Mouse (Mus musculus) cerebellum, adult 11-12 months (tissue): ENCODE results near the gene Armc3.

Experiments
- DNase-seq: peaks from one replicate; pipeline ENCODE4 v3.0.0; 2022

Gene Armc3

DNA sequence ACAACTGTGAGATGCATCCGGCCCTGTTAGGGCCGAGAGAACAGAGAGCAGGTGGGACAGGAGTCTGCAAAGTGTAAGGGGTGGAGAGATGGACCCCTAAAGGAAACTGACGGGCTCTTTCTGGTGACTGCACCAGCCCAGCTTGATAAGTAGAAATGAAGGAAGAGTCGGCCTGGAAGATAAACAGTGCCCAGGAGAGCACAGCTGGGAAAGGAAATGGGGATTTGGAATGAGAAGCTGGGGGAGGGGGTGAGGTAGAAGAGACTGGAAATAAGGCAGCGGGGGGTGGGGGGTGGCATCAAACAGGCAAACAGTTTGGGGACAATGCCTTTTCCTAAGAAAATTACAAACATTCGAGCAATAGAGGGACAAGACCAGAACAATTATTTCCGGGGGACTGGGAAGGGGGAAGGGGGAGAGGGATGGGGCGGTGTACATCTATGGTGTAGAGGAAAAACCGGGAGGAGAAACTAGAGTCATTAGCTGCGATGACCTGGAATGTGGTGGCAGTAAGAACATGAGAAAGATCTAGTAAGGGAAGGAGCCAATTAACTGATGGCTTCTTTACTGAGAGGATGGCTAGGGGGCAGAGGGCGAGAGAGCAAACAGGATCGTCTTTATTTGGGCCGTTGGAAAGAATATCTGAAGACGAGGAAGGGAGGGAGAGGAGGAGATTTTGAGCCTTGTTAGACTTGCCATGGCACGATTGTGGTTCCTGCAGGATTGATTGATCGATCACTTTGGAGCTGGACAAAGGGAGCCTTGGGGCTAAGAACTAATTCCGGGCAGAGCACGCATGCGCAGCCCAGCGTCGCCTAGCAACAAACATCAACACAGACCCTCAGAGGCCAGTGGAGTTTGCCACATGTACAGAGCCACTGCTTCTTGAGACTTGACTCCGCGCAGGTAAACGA, at the start of gene Armc3:
TSS of gene Armc3 (plus strand) at position 851 of the 914 bp plus-strand sequence.
- DNase-seq = peak; percentile 5

DNA sequence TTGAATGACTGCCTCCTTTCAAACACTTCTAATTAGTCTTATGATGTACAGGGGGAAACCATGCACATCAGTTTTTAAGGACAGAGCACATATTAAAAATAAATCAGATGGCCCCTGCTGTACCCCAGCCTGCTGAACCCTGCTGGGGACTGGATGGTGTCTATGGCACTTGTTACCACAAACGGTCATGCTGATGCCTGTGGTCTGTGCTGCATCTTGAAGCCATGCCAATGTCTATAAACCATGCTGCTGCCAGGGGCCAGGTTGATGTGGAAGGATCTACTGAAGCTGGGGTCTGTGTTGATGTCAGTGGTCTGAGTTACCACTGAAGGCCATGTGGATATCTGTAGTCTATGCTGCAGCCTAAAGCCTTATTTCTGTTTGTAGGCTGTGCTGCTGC, 46.4 kb upstream of the Armc3 start:
- no peak for DNase-seq

DNA sequence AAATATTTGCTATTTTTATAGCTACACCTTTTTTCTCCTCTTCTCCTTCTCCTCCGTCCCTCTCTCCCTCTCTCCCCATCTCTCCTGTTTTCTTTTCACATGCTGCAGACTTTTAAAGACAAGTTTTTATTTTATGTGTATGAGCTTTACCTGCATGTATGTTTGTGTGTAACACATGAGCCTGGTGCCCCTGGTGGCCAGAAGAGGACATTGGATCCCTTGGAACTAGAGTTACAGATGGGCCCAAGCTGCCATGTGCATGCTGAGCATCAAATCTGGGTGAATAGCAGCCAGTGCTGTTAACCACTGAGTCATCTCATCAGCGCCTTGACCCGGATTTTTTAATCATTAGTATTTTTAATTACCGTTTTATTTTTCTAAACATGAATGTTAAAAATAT, 42.9 kb upstream of the Armc3 start:
- no peak for DNase-seq

DNA sequence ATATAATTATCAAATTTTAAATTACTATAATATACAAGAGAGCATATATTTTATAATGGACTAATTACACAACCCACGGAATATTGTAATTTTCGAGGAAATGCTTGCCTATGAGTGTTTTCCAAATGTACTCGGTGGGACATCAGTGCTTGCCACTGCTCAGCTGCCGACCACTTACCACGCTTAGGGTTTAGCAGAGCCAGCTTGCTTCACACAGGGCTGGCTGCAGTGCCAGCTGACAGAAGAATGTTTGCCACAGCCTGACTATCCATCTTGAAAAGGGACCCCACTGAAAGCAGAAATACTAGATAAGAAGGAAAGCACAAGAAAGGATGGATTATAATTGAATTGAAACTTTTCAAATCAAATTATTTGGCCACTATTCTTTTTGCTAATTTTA, 39.6 kb upstream of the Armc3 start:
- no peak for DNase-seq

DNA sequence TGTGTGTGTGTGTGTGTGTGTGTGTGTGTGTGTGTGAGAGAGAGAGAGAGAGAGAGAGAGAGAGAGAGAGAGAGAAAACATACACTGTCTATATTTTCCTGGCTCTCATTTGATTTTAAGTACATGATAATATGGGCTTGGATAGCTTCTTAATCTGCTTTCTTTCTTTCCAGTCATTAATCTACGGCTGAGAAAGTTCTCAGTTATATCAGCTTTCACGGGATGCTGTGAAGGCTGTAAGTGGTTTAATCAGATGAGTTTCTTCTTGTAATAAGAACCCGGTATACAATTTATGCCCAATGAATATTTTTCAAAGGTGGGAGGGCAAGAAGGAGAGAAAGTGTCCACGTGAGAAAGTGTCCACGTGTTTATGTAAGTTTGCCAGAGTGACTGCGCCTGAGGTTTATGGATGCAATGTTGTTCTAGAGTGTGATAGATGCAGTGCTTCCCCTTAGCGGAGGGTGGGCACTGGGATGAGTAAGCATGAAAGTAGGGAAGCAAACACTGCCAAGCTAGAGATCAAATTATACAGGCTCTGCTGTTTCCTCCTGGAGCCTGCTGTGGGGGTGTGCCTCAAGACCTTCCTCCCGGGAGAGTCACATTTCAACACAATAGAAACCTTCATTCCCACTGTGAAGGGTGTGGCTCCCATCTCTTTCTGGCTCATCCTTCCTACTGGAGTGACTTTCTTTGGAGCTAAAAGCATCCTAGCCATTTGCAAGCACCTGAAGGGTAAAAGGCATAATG, 38.6 kb upstream of the Armc3 start:
- no peak for DNase-seq

DNA sequence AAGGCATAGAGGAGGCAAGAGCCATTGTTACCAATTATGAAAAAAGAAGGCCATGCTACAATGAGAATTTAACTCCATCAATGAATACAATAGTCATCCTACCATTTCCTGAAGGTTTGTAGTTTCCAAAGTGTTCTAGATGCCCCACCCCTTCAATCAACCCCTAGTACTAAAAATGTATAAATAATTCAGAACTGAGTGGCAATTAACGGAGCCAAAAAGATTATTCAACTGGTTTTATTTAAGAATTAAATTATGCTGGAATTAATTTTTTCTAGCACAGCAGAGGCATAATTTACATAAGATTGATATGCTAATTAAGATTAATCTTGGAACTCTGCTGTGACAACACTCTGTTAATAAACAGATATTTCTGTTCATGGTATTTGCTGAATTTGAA, 34.9 kb upstream of the Armc3 start:
- no peak for DNase-seq

DNA sequence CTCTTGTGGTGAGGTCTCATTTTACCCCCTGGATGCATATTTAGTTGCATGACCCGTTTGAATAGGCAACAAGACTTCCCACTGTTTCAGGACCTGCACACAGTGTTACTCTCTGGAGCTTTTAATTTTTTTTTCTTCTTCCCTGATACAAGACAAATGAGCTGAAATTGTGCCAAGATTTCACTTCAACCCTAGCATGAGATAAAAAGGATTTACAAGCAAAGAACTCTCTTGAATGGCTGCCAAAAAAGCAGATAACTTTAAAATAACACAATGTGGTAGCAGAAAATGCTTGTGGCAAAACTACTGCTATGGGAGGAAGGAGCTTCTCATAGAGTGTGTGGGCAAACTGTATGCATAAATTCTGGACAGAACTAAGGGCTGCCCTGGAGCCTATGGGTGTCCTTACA, 22.3 kb upstream of the Armc3 start:
- no peak for DNase-seq

DNA sequence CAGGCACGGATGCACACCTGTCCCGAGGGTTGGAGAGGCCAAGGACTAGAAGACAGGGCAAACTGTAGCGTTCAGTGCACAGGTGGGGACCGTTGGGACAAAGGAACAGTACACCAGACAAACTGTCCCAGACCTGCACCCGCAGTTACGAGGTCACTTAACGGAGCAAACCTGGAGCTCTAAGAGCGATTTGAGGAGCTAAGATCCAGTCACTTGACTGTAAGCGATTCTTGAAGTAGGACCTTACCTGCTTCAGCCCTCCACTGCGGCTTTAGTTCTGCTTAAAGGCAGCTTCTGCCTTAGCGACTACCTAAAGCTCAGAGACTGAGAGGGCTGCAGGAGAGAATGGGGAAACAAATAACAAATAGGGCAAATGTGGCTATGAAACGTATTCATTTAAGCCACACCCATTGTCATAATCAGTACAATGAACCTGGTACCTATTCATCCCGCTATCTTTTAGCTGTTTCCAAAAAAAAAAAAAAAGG, 308 bp downstream of the Armc3 start:
- DNase-seq = no peak

DNA sequence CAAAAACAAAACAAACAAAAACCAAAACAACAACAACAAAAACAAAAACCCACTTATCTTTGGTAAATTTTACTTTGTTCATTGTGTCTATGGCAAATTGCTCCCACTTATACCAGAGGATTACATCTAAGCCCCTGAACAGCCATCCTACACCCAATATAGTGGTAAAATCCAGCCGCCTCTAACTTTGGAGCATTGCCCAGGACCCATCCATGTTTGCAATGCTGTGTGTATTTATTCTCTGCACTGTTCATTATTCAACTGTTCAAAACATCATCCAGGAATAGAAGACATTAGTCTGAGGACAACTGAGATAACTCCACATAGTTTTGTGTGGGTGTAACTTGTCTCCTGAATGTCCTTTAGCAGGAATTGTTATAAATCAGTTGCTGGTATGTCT, 1.0 kb downstream of the Armc3 start:
- no peak for DNase-seq

DNA sequence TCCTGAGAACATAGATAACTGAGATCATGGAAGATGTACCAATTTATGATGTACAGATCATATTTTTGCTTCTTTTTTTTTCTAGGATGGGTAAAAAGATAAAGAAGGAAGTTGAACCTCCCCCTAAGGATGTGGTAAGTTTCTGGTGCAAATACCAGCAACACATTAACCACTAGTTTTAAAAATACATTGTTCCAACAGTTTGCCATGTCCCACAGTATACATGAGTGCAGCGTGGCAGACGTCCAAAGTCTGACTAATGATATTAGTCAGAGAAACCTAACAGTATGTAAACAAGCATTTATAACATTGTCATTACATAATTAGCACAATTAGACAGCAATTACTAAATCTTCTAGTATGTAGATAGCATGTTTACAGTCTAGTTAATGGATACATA, 2.6 kb downstream of the Armc3 start:
- no peak for DNase-seq

DNA sequence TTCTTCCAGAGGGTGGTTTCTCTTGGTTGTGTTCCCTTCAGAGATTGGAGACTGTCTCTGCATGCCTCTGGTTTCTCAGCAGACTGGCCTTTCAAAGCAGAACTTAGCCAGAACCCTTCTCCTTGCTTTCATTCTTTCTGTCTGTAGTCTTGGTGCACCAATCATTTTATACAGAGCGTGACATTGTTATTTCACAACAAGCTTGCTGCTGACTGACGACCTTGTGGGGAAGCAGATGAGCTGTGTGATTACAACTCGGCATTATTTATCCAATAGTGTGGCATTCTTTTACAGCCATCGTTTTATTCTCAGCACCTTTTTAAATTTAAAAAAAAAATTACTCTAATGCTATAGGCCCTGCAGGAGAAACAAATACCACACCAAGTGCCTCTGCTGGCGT, 35.2 kb downstream of the Armc3 start:
- no peak for DNase-seq

DNA sequence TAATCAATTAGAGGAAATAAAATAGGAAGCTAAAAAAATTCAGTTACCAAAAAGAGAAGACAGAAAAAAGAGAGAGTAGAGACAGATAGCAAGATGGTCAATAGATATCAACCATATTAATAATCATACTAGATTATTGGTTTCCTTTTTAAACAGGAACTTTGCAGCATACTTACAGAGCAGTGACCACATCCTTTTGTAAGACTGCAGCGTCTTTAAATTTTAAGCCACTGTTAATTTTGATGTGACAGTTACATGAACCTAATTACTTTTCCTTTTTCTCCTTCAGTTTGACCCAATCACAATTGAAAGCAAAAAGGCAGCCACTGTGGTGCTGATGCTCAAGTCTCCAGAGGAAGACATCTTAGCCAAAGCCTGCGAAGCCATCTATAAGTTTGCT, 36.1 kb downstream of the Armc3 start:
- no peak for DNase-seq

DNA sequence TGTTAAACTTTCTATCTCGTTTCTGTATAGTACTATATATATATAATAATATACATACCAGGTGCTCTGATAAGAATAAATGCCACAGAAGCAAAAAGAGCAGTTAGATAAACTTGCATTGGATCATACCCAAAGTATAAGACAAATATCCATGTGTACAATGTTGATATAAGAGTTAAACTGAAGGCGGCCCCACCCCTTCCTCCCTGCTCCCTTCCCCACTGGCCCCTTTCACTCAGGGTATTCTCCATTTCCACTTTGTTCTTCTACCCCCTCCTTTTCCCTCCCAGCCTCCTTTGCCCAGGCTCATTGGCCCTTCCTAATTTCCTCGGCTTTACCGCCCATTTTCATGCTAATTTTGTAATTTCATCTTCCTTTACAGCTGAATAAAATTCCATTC, 36.5 kb downstream of the Armc3 start:
- DNase-seq = no peak

DNA sequence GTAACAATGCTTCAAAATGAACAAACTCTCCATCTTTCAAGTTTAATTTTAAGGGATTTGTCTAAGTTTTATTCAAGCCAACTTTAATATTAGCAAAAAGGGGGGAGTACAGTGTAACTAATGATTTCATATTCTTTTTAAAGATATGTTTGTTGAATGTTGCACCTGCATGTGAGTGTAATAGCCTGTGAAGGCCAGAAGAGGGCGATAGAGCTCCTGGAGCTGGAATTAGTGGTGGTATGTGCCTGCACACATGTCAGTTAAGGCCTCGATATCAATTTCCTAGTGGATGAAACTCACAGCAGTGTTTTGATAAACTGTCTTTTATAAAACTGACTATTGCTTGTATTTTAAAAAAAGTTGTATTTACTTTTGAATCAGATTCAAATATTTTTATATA, 39.7 kb downstream of the Armc3 start:
- DNase-seq = no peak

DNA sequence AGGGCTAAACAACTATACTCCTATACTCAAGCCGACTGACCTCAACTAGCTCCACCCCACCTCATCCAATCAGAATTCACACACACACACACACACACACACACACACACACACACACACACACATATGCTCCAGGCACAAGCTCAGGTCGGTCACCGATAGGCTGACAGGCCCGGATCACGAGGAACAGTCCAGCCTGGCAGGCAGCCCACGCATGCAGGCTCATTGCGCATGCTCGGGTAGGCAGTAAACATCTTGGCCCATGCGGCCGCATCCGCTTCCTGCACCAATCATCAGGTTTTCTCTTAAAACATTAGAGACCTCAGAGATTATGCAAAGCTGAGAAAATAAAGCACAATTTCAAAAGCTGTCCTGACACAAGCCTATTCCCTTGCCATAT, 50.5 kb downstream of the Armc3 start:
- DNase-seq = no peak

DNA sequence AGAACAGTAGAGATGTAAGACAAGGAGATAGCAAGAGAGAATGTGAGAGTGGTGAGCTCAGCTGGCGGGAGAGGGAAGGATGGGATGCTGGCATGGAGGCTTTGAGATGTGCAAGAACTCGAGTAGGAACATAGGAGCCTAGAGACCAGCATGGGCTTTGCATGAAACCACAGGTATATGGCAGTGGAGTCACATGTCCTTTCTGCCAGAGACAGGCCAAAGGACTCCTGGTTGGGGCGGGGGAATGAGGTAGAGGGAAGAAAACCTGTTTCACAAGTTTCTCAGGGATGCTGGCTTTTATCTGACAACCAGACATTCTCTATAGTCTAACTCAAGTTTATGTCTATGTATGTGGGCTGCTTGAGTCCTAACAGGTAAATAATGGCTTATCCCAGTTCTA, 55.9 kb downstream of the Armc3 start:
- DNase-seq = no peak

DNA sequence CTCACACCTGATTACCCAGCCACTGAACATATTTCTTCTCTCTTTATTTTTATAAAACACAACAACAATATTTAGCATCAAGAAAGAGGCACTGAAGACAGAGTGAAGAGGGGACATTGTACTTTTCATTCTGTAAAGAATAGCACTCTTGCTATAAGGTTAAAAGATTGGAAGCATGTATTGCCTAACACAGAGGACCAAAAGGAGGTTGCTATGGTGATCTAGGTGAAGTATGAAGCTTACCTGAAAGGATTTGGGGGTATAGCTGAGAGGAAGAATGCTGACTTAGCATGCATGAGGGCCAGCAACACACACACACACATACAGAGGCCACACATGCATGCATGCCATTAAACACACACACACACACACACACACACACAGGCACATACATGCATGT, 58.2 kb downstream of the Armc3 start:
- no peak for DNase-seq

DNA sequence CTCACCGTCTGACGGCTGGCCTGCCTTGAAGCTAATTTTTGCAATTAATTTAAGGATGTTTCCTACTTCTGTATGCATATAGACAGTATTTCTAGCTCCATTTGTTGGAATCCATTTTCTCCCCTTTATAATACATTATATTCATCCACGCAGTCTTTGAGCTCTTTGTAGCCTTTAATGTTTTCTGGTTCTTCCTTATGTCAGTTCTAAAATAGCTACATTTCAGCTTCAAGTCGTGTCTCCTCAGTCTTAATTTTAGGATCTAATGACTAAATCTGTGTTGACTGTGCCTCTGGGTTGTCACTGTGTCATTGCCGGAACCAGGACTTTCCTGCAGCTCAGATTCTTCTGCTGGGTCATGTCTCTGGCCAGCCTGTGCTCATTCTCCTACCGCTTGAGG, 61.3 kb downstream of the Armc3 start:
- no peak for DNase-seq

DNA sequence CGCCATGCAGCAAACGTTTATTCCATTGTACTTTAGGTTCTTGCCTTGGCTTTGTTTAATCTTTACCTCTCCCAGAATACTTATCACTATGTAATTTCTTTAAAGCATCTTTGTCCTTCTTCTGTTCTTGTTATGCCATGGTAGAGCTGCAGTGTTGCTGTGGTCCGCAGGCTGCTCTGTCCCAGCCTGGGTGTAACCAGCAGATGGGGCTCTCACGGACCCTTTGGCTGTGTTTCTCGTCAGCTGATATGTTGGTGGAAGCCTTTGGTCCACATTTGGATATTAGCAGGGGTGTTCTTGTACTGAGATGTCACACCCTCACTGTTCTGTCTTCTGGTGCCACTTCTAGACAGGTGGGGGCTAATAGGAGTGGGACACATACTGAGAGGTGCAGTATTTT, 64.3 kb downstream of the Armc3 start:
- no peak for DNase-seq

DNA sequence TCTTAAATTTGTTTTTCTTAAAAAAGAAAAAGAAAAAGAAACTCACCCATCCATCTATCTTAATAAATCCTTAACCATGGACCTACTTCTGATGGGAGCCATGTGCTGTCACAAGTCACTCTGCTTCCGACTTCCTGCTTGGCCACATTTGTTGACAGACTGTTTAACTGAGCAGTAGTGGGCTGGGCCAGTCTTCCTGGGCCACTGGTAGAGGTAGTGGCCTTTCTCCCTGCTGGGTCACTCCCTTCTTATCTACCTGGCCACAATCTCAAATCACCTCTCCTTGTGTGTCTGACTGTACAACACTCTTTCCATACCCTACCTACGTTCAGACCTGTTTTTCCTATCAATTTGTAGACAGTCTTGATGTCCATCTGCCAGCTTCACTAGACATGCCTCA, 66.7 kb downstream of the Armc3 start:
- DNase-seq = no peak

DNA sequence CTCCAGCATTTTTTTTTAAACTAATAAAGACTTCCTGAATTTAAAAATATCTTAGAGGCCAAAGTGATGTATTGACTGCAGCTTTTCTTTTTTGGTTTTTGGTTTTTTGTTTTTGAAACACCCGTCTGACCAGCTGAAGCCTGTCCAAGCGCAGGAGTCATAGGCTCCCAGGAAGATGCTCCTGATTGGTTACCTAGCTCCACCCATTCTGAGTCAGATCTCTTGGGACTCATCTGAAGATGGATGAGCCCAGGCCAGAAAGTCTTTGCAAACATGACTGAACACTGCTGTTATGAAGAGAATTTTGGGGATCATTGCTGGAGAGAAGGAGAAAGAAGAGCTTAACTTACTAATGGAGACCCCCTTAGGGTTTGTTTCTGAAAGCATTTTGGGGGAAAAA, 68.3 kb downstream of the Armc3 start:
- DNase-seq = no peak

DNA sequence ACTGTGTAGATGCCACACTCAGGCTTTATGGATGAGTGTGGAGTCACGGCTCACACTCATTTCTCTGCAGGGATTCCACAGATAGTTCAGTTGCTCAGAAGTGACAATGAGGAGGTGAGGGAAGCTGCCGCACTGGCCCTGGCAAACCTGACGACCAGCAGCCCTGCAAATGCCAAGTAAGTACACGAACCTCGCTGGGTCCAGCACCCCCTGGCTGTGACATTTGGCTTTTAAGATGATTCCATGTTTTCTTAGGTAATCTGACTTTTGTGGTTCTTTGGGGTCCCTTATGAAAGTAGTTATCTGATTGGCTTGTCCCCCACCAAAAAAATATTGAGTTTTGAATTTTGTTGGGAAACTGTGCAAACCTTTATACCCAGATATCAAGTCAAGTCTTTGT, 70.9 kb downstream of the Armc3 start:
- DNase-seq = no peak

DNA sequence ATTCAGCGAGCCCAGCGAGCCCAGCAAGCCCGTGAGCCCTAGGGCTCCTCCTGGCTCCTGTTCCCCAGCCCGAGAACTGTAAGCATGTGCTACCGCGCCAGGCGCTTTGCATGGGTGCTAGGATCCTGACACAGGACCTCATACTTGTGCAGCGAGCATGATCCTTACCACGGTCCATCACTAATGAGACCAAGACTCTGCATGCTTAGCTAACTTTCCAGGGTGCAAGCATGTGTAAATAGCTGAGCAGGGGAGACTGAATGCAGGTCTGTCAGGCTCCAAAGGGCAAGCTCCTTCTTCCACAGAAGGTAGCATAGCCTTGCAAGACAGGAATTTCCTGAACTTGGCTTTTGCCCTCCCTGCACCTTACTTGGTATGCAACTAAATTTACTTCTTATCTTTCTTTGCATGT, 71.6 kb downstream of the Armc3 start:
- no peak for DNase-seq

DNA sequence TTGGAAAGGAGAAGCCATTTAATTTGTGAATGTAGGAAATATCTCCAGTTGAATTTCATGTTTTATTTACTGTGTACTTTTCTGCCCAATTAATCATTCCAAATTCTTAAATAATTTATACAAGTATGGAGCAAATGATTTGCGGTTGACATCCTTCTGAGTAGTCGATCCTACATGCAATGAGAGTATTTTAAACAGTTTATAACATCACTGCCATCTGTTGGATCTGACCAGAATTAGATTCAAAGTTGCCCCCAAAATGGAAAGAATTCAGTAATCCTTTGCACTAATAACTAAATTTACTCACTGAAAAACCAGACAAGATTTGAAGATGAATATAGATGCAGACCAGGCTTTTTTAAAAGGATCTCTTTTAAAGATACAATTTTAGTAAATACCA, 75.5 kb downstream of the Armc3 start:
- no peak for DNase-seq
